Mouse (Mus musculus) forelimb bud, embryonic 11.5 days (tissue): ENCODE measurements at regions not wholly inside any gene's neighbourhood (a gene's known extent, or its start where the extent isn't known, plus 50 kb on each side); places are given as distances from the start of the nearest gene placed in this dataset.

Experiments used
- DNase-seq: peaks from one replicate; pipeline ENCODE4 v3.0.0-alpha.2; 2012; ENCODE audit warnings: low read depth, low spot score

DNA sequence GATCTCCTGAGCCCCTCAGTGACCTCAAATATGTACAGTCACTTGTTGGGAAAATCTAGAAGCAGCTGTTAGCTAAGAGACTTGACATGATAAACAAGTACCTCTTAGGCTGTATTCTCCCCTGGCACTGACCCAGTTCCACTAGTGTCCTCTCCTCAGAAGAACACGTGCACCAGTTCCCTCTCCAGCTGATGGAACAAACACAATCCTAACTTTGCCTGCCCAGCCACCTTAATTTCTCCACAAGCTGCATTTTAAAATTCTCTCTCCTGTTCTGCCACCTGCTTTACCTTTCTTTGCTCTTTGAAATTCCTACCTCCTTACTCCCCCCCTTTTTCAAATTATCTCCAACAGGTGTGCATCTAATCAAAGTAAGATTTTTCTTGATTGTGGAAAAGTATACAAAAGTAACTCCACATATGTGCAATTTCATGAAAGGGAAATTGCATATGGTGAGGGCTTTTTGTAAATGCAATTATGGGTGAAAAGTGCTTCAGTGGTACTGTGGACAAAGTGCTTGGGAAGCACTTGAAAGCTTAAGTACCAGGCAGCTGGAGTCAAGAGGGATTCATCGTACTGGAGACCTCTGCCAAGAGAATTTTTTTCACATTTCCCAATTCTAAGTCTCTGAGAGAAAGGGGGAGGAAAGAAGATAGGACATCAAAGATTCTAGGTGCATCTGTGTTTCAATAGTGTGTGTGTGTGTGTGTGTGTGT is 590.7 kb upstream of the Acvr2a start:
- no peak for DNase-seq

GRCm38 (mm10) chr2:48250174-48250573 is 563.7 kb upstream of the Acvr2a start:
- no peak for DNase-seq

GRCm38 (mm10) chr2:48260299-48260698 is 553.6 kb upstream of the Acvr2a start:
- DNase-seq: no peak
